Mouse (Mus musculus) G1E (cell line): ENCODE data around the gene Ace3.

Source experiments
- CTCF ChIP-seq: IDR thresholded peaks from 2 replicates; pipeline ENCODE4 v1.5.1; 2012; ENCODE audit warnings: low read depth, low read length, inconsistent platforms, mixed read lengths
- GATA2 ChIP-seq: IDR thresholded peaks from 2 replicates; pipeline ENCODE4 v1.6.1; 2012; ENCODE audit warnings: low read depth, low read length, inconsistent platforms, borderline replicate concordance

DNA sequence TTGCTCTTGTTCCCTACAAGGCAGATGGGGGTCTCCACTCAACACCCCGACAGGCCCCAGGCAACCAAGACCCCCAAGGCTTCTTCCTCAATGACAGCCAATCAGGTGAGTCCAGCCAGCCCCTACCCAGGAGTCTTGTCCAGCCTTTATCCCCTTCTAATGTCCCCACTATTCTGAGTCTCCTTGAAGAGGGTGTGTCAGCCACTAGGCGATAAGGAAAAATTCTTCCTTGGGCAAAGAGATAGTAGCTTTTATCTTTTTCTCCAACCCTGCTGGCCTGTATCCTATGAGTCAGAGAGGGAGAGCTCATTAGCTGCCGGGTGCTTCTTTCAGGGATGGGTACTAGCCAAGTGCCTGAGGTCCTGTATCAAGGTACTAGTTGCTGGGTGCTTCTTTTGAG, 31.3 kb downstream of the Ace3 start:
- TF ChIP-seq CTCF: no peak
- no peak for TF ChIP-seq GATA2
